Mouse (Mus musculus): ENCODE measurements around the gene Adam12. TPM values are rescaled to one million over a fixed set of nuclear protein-coding genes. Genes with fewer than 3 reads are reported as not detected.

The Adam12 gene
- polyA plus RNA-seq, 1 experiment, result 1.4 TPM

DNA sequence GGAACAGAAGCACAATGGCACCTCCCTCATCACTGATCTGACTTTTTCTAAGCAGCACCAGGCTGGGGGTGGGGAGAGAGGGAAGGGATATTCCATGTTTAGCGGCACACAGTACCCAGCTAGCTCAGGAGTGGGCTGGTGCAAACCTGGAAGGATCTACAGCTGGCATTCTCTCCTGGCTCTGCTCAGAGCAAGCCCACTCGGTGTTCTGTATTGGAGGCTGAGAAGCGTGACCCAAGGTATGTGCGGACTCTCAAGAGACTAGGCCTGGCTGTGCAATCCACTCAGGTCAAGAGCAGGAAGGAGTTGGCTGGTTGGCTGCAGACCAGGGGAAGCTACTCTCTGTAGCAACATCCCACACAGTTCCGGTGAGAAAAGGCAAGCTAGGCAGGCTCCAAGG is 312.0 kb downstream of the Adam12 start:
- TF ChIP-seq CTCF (IDR thresholded peaks at IDR 0.05; ENCODE audit: borderline replicate concordance, insufficient read depth, low read depth, low read length) (no peak), POLR2A (IDR thresholded peaks at IDR 0.05; ENCODE audit: borderline replicate concordance, insufficient read depth, low read length) (no peak)
- Histone ChIP-seq H3K27me3 (ENCODE audit: control insufficient read depth, insufficient read depth, low read length) (no peaks in the 10 kb centered on the region), H3K4me3 (replicated peaks; ENCODE audit: insufficient read depth, low read depth, low read length) (no peak overlapping the region), H3K4me1 (ENCODE audit: control insufficient read depth, insufficient read depth, low read length) (no peaks in the 10 kb centered on the region), H3K27ac (ENCODE audit: insufficient read depth, low read length) (no peak overlapping the region)
- WGBS, result 66% methylated on average over 5 of the region's 5 CpGs
- DNase-seq, result no peak

DNA sequence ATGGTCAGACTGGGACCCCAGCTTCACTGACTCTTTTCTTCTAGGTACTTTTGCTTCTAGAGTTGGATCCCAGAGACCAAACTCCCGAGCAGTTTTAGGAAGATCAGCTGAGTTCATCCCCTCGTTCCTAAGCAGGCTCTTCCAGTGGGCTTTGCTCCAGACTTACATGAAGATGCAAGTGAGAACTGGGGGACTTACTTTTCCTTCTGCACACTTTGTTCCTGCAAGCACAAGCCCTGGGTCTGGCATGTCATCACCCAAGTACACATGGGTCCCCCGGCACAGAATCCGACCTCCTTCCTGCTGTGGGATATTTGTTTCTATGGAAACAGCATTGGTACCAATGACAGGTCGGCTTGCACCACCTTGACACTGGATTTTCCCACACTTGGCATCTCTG is 312.6 kb downstream of the Adam12 start:
- Histone ChIP-seq H3K4me3 (replicated peaks; ENCODE audit: insufficient read depth, low read depth, low read length) (no peak overlapping the region), H3K27me3 (ENCODE audit: control insufficient read depth, insufficient read depth, low read length) (no peaks in the 10 kb centered on the region), H3K27ac (ENCODE audit: insufficient read depth, low read length) (no peak overlapping the region), H3K4me1 (ENCODE audit: control insufficient read depth, insufficient read depth, low read length) (no peaks in the 10 kb centered on the region)
- no peak for TF ChIP-seq CTCF (IDR thresholded peaks at IDR 0.05; ENCODE audit: borderline replicate concordance, insufficient read depth, low read depth, low read length)
- TF ChIP-seq POLR2A (IDR thresholded peaks at IDR 0.05; ENCODE audit: borderline replicate concordance, insufficient read depth, low read length), result no peak
- no peak for DNase-seq
- WGBS, result 22% methylated on average over 5 of the region's 5 CpGs

GRCm38 (mm10) chr7:133916230-133916629 is 315.7 kb downstream of the Adam12 start:
- no peak for DNase-seq
- H3K27me3 ChIP-seq (ENCODE audit: control insufficient read depth, insufficient read depth, low read length), result no peaks in the 10 kb centered on the region
- TF ChIP-seq CTCF (IDR thresholded peaks at IDR 0.05; ENCODE audit: borderline replicate concordance, insufficient read depth, low read depth, low read length), result no peak
- TF ChIP-seq POLR2A (IDR thresholded peaks at IDR 0.05; ENCODE audit: borderline replicate concordance, insufficient read depth, low read length), result no peak
- H3K27ac ChIP-seq (ENCODE audit: insufficient read depth, low read length), result no peak overlapping the region
- H3K4me1 ChIP-seq (ENCODE audit: control insufficient read depth, insufficient read depth, low read length), result no peaks in the 10 kb centered on the region
- 91% methylated on average over 9 of the region's 9 CpGs for WGBS
- no peak overlapping the region for H3K4me3 ChIP-seq (replicated peaks; ENCODE audit: insufficient read depth, low read depth, low read length)

GRCm38 (mm10) chr7:133911881-133912280 is 320.1 kb downstream of the Adam12 start:
- Histone ChIP-seq H3K27ac (ENCODE audit: insufficient read depth, low read length) (no peak overlapping the region), H3K4me1 (ENCODE audit: control insufficient read depth, insufficient read depth, low read length) (no peaks in the 10 kb centered on the region), H3K27me3 (ENCODE audit: control insufficient read depth, insufficient read depth, low read length) (no peaks in the 10 kb centered on the region), H3K4me3 (replicated peaks; ENCODE audit: insufficient read depth, low read depth, low read length) (no peak overlapping the region)
- DNase-seq, result no peak
- 72% methylated on average over 3 of the region's 3 CpGs for WGBS
- TF ChIP-seq POLR2A (IDR thresholded peaks at IDR 0.05; ENCODE audit: borderline replicate concordance, insufficient read depth, low read length) (no peak), CTCF (IDR thresholded peaks at IDR 0.05; ENCODE audit: borderline replicate concordance, insufficient read depth, low read depth, low read length) (no peak)

- TF ChIP-seq POLR2A (IDR thresholded peaks at IDR 0.05; ENCODE audit: borderline replicate concordance, insufficient read depth, low read length) (no peak), CTCF (IDR thresholded peaks at IDR 0.05; ENCODE audit: borderline replicate concordance, insufficient read depth, low read depth, low read length) (no peak)
- no peak overlapping the region for H3K4me3 ChIP-seq (replicated peaks; ENCODE audit: insufficient read depth, low read depth, low read length)
- no peaks in the 10 kb centered on the region for H3K27me3 ChIP-seq (ENCODE audit: control insufficient read depth, insufficient read depth, low read length)
- no peak for DNase-seq
- H3K4me1 ChIP-seq (ENCODE audit: control insufficient read depth, insufficient read depth, low read length), result no peaks in the 10 kb centered on the region
- WGBS, result 90% methylated on average over 7 of the region's 7 CpGs
- no peak overlapping the region for H3K27ac ChIP-seq (ENCODE audit: insufficient read depth, low read length)
Observed at GRCm38 (mm10) chr7:133909833-133910375, 322.0 kb downstream of the Adam12 start.

GRCm38 (mm10) chr7:133908966-133909365 is 323.0 kb downstream of the Adam12 start:
- DNase-seq, result no peak
- Histone ChIP-seq H3K4me3 (replicated peaks; ENCODE audit: insufficient read depth, low read depth, low read length) (no peak overlapping the region), H3K27ac (ENCODE audit: insufficient read depth, low read length) (no peak overlapping the region), H3K27me3 (ENCODE audit: control insufficient read depth, insufficient read depth, low read length) (no peaks in the 10 kb centered on the region), H3K4me1 (ENCODE audit: control insufficient read depth, insufficient read depth, low read length) (no peaks in the 10 kb centered on the region)
- no peak for TF ChIP-seq CTCF (IDR thresholded peaks at IDR 0.05; ENCODE audit: borderline replicate concordance, insufficient read depth, low read depth, low read length)
- TF ChIP-seq POLR2A (IDR thresholded peaks at IDR 0.05; ENCODE audit: borderline replicate concordance, insufficient read depth, low read length), result no peak
- 87% methylated on average over 4 of the region's 4 CpGs for WGBS

DNA sequence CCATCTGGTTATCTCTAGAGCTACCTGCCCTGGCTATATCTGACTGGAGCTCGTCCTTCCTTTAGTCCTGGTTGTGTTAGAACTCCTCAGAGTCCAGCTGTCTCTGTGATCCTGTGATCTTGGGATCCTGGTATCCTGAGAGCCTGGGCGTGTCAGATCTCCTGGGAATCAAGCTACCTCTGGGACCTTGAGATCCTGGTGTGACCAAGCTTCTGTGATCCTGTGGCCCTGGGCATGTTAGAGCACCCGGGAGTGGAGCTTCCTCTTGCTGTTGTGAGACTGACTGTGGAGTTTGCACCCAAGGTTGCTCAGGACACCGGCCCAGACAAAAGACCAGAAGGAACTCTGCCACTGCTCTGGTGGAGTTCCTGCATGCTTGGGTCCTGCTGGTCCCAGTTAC is 332.6 kb downstream of the Adam12 start:
- TF ChIP-seq CTCF (IDR thresholded peaks at IDR 0.05; ENCODE audit: borderline replicate concordance, insufficient read depth, low read depth, low read length), result no peak
- TF ChIP-seq POLR2A (IDR thresholded peaks at IDR 0.05; ENCODE audit: borderline replicate concordance, insufficient read depth, low read length), result no peak
- no peaks in the 10 kb centered on the region for H3K4me1 ChIP-seq (ENCODE audit: control insufficient read depth, insufficient read depth, low read length)
- no peak overlapping the region for H3K27ac ChIP-seq (ENCODE audit: insufficient read depth, low read length)
- no peak overlapping the region for H3K4me3 ChIP-seq (replicated peaks; ENCODE audit: insufficient read depth, low read depth, low read length)
- H3K27me3 ChIP-seq (ENCODE audit: control insufficient read depth, insufficient read depth, low read length), result no peaks in the 10 kb centered on the region
- DNase-seq, result no peak
- WGBS, result 87% methylated on average over 4 of the region's 4 CpGs

DNA sequence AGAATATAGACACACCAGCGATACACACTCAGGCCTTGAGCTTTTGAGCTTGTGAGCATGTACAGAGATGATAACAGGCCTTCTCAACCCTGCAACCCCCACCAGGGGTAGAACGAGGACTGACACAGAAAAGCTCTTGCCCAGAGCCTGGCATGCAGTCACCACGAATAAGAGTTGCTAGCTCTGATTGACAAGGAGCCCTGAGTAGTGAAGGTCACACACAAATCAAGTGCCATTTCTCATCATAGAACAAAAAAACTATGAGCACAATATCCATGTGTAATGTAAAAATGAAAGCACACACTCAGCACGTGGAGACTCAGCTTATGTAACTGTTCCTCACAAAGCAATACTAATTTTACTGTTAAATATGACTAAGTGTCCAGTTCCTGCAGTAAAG is 340.1 kb downstream of the Adam12 start:
- H3K4me3 ChIP-seq (replicated peaks; ENCODE audit: insufficient read depth, low read depth, low read length), result no peak overlapping the region
- TF ChIP-seq POLR2A (IDR thresholded peaks at IDR 0.05; ENCODE audit: borderline replicate concordance, insufficient read depth, low read length), result no peak
- no peak for TF ChIP-seq CTCF (IDR thresholded peaks at IDR 0.05; ENCODE audit: borderline replicate concordance, insufficient read depth, low read depth, low read length)
- H3K27ac ChIP-seq (ENCODE audit: insufficient read depth, low read length), result no peak overlapping the region
- no peaks in the 10 kb centered on the region for H3K4me1 ChIP-seq (ENCODE audit: control insufficient read depth, insufficient read depth, low read length)
- no peaks in the 10 kb centered on the region for H3K27me3 ChIP-seq (ENCODE audit: control insufficient read depth, insufficient read depth, low read length)
- 61% methylated on average over 4 of the region's 4 CpGs for WGBS
- no peak for DNase-seq

Data from cerebellum, adult 2 months (tissue).